Mouse (Mus musculus): ENCODE results near the gene Gm21887.
A peak's percentile ranks its signal among the peaks of the same experiment; 100 is the strongest.
"Not testable (repeated sequence)": the region's sequence is repeated elsewhere in the genome, so short reads cannot be mapped to it uniquely, and the experiment has no call there.

The Gm21887 gene

GRCm38 (mm10) chrX:170009016-170009750, at the start of gene Gm21887:
Gm21887 (plus strand) TSS chrX:170009659.
- peak; percentile 98 for DNase-seq

DNA sequence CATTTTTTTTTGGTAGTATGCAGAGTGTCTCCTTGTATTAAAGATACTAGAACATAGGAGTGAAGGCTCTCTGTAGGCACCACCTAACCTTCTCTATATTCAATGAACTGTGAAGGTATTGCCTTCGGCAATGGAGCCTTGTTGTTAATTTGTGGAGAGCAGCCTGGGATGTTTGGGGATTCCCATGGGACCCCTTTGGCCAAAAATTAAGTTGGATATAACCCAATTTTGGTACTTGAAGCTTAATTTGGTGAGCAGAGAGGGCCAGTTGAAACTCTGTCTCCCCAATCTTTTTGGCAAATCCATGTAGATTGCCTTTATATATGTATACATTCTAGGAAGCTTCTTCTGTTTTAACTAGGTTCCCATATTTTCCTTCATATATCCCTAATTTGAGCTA, 40.1 kb upstream of the Gm21887 start:
- no peak for DNase-seq

- not testable (repeated sequence) for DNase-seq
Observed at GRCm38 (mm10) chrX:169969765-169970164, 39.7 kb upstream of the Gm21887 start.

DNA sequence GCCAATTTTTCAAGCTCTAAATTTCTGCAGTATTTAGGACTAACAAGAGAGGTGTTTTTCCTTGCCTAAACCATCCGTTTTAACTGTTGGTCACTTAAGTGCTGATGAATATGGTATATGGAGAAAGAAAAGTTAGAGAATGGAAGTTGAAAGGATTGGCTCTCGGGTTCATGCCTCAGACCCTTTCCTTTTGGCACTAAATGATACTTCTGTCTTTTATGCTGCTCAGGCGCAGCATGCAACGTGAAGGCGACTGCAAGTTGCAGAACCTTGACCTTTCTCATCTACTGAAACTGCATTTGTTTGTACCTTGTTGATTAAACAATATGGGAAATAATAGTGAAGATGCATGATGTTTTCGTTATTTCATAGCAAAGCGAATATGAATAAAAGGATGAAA, 38.9 kb upstream of the Gm21887 start:
- DNase-seq: not testable (repeated sequence)

DNA sequence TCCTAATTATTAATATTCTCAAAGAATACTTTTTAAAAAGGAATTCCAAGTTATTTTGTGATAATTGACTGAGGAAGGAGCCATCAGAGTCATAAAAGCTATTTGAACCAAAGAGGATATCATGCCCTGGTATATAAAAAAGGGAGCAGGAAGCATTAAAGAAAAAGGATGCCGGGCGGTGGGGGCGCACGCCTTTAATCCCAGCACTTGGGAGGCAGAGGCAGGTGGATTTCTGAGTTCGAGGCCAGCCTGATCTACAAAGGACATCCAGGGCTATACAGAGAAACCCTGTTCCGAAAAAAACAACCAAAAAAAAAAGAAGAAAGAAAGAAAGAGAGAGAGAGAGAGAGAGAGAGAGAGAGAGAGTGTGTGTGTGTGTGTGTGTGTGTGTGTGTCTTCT, 37.9 kb upstream of the Gm21887 start:
- DNase-seq: not testable (repeated sequence)

GRCm38 (mm10) chrX:169972131-169972530, 37.3 kb upstream of the Gm21887 start:
- DNase-seq: not testable (repeated sequence)

DNA sequence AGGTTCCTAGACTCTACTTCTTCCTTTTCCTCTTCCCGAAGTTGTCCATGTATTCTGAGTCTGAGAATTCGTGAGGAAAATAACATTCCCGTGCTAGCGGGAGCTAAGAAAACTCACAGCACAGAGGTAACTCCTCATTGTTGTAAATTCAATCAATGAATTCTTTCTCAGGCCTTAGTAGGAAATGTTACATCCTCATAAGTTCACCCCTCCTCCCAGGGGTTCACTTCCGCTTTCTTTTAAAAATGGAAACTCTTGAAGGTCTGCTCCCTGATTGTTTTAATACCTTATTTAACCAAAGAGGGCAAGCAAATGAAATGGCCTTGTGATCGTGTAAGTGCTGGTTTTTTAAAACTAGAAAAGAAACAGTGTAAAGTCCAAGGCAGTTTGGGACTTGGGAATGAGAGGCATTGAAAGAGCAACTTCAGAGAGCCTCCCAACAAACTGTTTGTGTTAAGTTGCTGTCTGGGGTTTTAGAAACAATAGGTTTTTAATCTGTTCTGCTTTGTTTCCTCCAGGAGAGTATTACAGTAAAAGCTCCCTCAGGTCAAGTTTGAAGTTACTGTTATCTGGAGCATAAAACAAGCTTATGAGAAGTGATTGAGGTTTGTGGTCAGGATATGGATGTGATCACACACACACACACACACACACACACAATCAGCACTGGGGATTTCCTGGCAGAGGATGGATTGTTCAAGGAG, 36.5 kb upstream of the Gm21887 start:
- not testable (repeated sequence) for DNase-seq

- not testable (repeated sequence) for DNase-seq
Observed at GRCm38 (mm10) chrX:169973806-169974205, 35.7 kb upstream of the Gm21887 start.

- not testable (repeated sequence) for DNase-seq
Observed at GRCm38 (mm10) chrX:169974456-169974855, 35.0 kb upstream of the Gm21887 start.

DNA sequence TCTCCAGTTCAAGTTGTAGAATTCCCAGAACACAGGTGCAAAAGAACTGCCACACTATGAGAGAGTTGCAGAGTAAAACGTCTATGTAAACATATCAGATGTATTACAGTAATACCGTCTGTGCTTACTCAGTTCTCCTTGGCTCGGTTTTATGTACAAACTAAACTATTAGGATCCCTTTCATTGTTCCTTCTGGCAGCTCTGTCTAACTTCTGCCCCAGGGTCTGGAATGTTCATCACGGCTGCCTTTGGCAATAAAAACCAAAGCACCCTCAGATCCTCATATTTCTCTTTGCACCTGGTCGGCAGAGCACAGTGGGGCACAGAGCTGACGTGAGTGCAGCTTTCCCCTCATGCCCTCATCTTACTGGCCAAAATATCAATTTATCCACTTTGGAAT, 34.5 kb upstream of the Gm21887 start:
- not testable (repeated sequence) for DNase-seq

DNA sequence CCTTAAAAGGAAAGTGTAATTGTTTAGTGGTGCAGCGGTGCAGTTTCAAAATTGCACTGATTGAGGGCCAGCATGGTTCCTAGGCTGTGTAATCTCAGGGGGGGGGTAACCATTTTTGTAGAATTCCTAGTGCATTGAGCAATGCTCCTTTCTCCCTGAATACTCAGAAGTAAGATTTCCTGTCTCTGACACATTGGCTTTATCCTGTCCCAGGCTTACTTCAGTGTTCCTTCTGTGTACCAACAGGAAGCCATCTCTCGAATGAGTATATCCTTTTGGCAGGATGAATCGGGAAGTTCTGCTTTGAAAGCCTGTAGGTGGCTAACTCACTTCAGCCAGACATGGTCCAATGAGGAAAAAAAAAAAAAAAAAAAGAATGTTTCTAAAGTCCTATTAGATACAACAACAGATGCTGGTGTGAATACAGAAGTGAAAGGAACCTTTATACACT, 33.8 kb upstream of the Gm21887 start:
- DNase-seq: not testable (repeated sequence)

DNA sequence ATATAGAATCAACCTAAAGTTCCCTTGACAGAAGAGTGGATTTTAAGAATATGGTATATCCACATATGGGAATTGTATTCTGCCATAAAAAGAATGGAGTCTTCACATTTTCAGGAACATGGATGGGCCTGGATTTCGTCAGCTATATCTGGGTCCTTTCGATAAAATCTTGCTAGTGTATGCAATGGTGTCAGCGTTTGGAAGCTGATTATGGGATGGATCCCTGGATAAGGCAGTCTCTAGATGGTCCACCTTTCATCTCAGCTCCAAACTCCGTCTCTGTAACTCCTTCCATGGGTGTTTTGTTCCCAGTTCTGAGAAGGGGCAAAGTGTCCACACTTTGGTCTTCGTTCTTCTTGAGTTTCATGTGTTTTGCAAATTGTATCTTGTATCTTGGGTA, 33.1 kb upstream of the Gm21887 start:
- not testable (repeated sequence) for DNase-seq

GRCm38 (mm10) chrX:169977856-169978435, 31.5 kb upstream of the Gm21887 start:
- DNase-seq: not testable (repeated sequence)

- DNase-seq: not testable (repeated sequence)
Observed at GRCm38 (mm10) chrX:169978436-169979381, 30.8 kb upstream of the Gm21887 start.

DNA sequence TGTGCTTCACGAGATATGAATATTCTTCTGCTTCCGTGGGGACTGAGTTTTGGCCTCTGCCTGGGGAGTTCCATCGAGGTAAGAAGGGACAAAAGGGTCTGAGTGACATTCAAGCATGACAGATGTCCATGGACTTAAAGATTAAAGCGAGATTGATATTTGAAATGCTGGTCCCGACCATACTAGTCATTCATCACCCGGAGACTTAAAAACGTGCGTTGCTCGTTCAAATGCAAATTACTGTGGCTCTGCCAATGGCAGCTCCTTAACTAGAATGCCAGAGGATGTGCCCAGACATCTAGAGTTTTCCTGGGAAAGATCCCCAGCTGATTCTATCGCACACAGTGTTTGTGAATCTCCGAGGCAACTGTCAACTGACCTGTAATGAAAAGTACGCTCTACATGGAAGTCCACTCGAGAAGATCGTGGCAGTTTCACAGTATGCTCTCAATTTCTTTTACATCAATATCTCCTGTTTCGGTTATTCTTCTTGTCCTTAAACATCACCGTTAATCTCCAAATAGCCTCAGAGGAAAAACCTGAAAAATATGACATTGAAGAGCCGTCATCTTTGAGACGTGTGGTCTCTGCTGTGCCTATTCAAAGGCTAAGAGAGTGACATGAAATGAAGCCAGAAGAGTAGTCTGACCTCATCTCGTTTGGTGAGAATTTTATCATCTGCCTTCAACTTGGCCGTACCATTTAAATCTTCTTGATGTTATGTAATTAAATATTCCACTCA, 29.8 kb upstream of the Gm21887 start:
- DNase-seq: not testable (repeated sequence)

- DNase-seq: not testable (repeated sequence)
Observed at GRCm38 (mm10) chrX:169980203-169980556, 29.3 kb upstream of the Gm21887 start.

DNA sequence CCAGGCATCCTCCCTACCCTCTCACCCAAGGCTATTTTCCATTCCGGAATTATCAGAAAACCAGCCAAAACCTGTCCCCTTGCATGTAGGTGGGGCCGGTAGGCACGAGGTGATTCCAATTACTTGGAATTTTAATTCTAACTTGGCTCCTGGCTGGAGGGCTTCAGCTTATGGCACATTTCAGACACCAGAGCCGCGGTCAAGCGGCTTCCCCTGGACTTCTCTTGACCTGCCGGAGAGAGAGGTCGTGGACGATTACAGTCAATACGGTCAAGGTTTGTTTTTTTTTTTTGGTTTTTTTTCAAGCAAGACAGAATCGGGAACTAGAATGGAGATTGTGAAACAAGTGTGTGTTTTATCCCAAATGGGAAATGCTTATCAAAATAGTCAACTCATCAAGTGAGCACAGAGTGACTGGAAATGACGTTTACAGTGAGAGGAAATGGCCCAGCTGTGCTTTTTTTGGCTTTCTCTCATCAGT, 28.6 kb upstream of the Gm21887 start:
- no peak for DNase-seq

- DNase-seq: not testable (repeated sequence)
Observed at GRCm38 (mm10) chrX:169981761-169982181, 27.7 kb upstream of the Gm21887 start.

GRCm38 (mm10) chrX:169982606-169983400, 26.7 kb upstream of the Gm21887 start:
- not testable (repeated sequence) for DNase-seq

DNA sequence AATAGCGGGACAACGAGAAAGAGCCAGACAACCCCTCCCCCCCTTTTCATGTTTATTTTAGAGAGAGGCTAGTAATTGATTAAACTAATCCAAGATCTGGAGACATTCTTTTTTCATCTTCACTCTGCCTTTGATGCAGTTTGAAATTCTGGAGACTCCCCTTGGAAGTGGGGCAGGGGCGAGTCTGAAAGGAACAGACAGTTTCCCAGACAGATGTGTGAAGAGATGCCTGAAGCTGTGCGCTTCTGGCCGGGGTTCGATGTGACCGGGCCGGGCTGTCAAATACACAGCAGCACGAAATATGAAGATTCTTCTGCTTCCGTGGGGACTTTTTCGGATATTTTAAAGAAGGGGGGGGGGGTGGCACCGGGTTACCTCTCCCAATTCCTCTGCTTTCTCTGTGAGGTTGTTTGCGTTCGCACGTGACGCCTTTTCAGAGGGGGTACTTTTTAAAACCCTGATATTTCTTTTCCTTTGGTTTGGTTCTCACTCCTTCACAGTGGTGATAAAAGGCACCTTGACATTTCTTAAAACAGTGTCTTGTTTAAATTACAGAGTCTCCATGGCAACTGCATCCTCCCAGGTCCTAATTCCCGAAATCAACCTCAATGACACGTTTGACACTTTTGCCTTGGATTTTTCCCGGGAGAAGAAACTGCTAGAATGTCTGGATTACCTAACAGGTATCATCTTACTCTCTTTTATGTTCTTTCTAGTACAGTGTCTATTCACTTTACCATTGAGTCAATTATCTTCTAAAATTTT, 25.9 kb upstream of the Gm21887 start:
- DNase-seq: not testable (repeated sequence)
